Mouse (Mus musculus): ENCODE data around the gene 9530068E07Rik.

GRCm38 (mm10) chr11:52361287-52361921 lies 34.8 kb upstream of the 9530068E07Rik start:
- TF ChIP-seq CTCF (IDR thresholded peaks at IDR 0.05; ENCODE audit: borderline replicate concordance, insufficient read depth, low read depth, low read length) (no peak), POLR2A (IDR thresholded peaks at IDR 0.05; ENCODE audit: borderline replicate concordance, insufficient read depth, low read length) (no peak)

All from cerebellum, adult 2 months (tissue).